Mouse (Mus musculus) hindbrain, embryonic 16.5 days (tissue): ENCODE results near the gene Srpr. TPM values are rescaled to one million over a fixed set of nuclear protein-coding genes. Genes with fewer than 3 reads are reported as not detected.

Source experiments
- ATAC-seq: fragments of 200-750 bp; cut with Nextera tagmentation; 2 replicates; pipeline ENCODE4 v1.8.0; 2017; ENCODE audit warnings: moderate TSS enrichment, moderate library complexity
- H3K27ac ChIP-seq: fragments of 300-500 bp; sonication (generic); 2 replicates; pipeline ENCODE4 v1.5.1; 2014; ENCODE audit warnings: low read depth, mild to moderate bottlenecking, control low read depth, low read length, moderate library complexity
- H3K27me3 ChIP-seq: fragments of 300-500 bp; sonication (generic); replicated peaks from 2 replicates; pipeline ENCODE4 v1.6.1; 2014; ENCODE audit warnings: low read length; ENCODE audit not compliant: control insufficient read depth, insufficient read depth
- H3K36me3 ChIP-seq: fragments of 300-500 bp; sonication (generic); 2 replicates; pipeline ENCODE4 v1.6.1; 2014; ENCODE audit warnings: mild to moderate bottlenecking, low read length, moderate library complexity, mixed read lengths; ENCODE audit not compliant: control insufficient read depth, insufficient read depth
- H3K4me1 ChIP-seq: fragments of 300-500 bp; sonication (generic); 2 replicates; pipeline ENCODE4 v1.6.1; 2014; ENCODE audit warnings: low read depth, low read length; ENCODE audit not compliant: control insufficient read depth, insufficient read depth
- H3K4me2 ChIP-seq: fragments of 300-500 bp; sonication (generic); 2 replicates; pipeline ENCODE4 v1.6.1; 2014; ENCODE audit warnings: mild to moderate bottlenecking, low read length, control low read depth, moderate library complexity
- H3K4me3 ChIP-seq: fragments of 300-500 bp; sonication (generic); 2 replicates; pipeline ENCODE4 v1.5.1; 2014; ENCODE audit warnings: mild to moderate bottlenecking, low read length, control low read depth, moderate library complexity
- H3K9ac ChIP-seq: fragments of 300-500 bp; sonication (generic); 2 replicates; pipeline ENCODE4 v1.6.1; 2014; ENCODE audit warnings: low read depth, mild to moderate bottlenecking, control low read depth, low read length, moderate library complexity
- H3K9me3 ChIP-seq: fragments of 300-500 bp; sonication (generic); 2 replicates; pipeline ENCODE4 v1.6.1; 2014; ENCODE audit warnings: mild to moderate bottlenecking, low read length, moderate library complexity; ENCODE audit not compliant: control insufficient read depth
- WGBS: fragments of 180-500 bp; shearing (Covaris S2); extraction: QIAGEN DNeasy Blood & Tissue Kit; methylation state at CpG from one replicate; pipeline ENCODE4 v1.1.7; 2014; 5-methylcytosine and 5-hydroxymethylcytosine counted together
- polyA plus RNA-seq: library from polyadenylated mRNA; unstranded; fragments of >200 nt; fragmentation: Nextera tagmentation; extraction: Ambion mirVana; gene quantifications from 2 replicates; pipeline ENCODE4 v1.2.1, GENCODE M21; 2015

Gene Srpr
- polyA plus RNA-seq, 1 experiment from 2014 or later: 63.4 TPM

DNA sequence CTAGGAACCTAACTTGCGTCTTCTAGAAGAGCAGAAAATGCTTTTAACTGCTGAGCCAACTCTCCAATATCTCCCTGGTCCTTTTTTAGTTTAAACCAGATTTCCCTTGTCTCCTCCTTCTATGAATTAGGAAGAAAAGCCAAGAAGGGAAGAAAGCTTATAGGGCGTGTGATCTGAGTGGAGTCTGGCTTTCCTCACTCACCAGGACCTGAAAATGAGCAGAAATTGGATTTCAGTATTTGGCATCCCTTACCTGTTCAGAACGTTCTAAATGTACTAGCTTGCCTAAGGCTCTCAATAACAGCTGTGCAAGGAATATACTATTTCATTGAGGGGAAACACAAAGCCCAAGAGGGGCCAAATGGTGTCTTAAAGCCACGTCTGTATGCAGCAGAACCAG is 84.4 kb downstream of the Srpr start:
- ATAC-seq: no peak
- H3K4me3 ChIP-seq: no peak overlapping the region
- H3K4me1 ChIP-seq: no peaks in the 10 kb centered on the region
- no peaks in the 10 kb centered on the region for H3K36me3 ChIP-seq
- H3K4me2 ChIP-seq: no peak overlapping the region
- no peak overlapping the region for H3K27ac ChIP-seq
- H3K27me3 ChIP-seq: peaks cover 23% of the 10 kb centered on the region
- H3K9ac ChIP-seq: no peak overlapping the region
- WGBS: 87% methylated on average over 4 of the region's 4 CpGs
- no peaks in the 10 kb centered on the region for H3K9me3 ChIP-seq

- Histone ChIP-seq H3K4me1 (no peaks in the 10 kb centered on the region), H3K27me3 (peaks cover 25% of the 10 kb centered on the region), H3K27ac (no peak overlapping the region), H3K4me2 (no peak overlapping the region), H3K9me3 (no peaks in the 10 kb centered on the region), H3K9ac (no peak overlapping the region), H3K4me3 (no peak overlapping the region), H3K36me3 (no peaks in the 10 kb centered on the region)
- 76% methylated on average over 3 of the region's 3 CpGs for WGBS
- ATAC-seq: no peak
These were observed 86.4 kb downstream of the Srpr start for GRCm38 (mm10) chr9:35286351-35286750.

DNA sequence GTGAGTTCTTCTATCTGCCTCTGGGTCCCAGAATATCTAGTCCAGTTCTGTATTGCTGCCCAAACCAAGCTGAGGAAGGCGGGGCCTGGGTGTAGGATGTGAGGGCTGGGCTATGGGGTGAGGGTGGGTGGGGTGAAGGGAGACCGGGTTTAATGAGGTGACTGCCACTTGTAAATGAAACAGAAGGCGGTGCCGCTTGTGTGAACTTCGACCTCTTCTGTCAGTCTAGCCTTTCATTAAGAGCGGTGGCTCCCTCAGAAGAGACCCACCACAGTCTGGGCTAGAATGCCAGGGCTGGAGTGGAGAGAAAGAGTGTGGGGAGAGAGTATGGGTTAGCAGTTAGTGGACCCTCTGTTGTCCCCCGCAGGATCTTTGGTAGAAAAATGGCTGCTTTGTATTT is 90.0 kb downstream of the Srpr start:
- H3K9me3 ChIP-seq: no peaks in the 10 kb centered on the region
- peaks cover 18% of the 10 kb centered on the region for H3K27me3 ChIP-seq
- no peak overlapping the region for H3K27ac ChIP-seq
- WGBS: 25% methylated on average over 7 of the region's 7 CpGs
- H3K9ac ChIP-seq: no peak overlapping the region
- H3K4me3 ChIP-seq: no peak overlapping the region
- no peak overlapping the region for H3K4me2 ChIP-seq
- ATAC-seq: no peak
- no peaks in the 10 kb centered on the region for H3K4me1 ChIP-seq
- no peaks in the 10 kb centered on the region for H3K36me3 ChIP-seq

DNA sequence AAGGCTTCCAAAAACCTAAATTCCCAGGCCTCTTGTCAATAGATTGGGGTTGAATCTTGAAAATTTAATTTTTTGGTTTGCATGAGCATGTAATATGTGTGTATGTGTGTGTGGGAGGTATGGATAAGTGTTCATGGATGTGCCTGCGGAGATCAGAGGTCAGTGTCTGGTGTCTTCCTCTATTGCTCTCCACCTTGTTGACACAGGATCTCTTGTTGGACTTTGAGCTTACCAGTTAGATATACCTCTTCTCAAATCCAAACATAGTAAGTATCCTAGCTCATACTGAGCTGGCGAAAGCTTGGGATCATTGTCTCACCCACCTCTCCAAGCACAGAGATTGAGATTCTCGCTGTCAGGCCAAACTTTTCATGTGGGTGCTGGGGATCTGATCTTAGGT is 90.4 kb downstream of the Srpr start:
- Histone ChIP-seq H3K27me3 (peaks cover 18% of the 10 kb centered on the region), H3K9ac (no peak overlapping the region), H3K4me2 (no peak overlapping the region), H3K4me3 (no peak overlapping the region), H3K9me3 (no peaks in the 10 kb centered on the region), H3K36me3 (no peaks in the 10 kb centered on the region), H3K4me1 (no peaks in the 10 kb centered on the region), H3K27ac (no peak overlapping the region)
- no peak for ATAC-seq
- 88% methylated on average over 3 of the region's 3 CpGs for WGBS

DNA sequence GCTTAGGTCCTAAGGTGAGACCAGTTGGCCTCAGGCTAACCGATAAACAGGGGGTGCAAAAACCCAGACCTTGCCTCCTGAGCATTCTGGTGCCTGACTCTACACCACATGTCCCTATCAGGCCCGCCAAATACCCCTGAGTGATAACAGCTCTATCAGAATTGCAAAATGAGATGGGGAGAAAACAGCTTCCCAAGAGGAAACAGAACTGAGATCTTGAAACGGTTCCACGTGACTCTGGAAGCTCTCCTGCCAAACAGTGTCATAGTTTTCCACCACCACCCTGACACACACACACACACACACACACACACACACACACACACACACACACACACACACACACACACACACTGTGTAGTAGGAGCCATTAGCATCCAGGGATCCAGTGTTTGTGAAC is 90.9 kb downstream of the Srpr start:
- no peaks in the 10 kb centered on the region for H3K36me3 ChIP-seq
- no peak for ATAC-seq
- H3K4me2 ChIP-seq: no peak overlapping the region
- H3K27me3 ChIP-seq: peaks cover 18% of the 10 kb centered on the region
- WGBS: 84% methylated on average over 4 of the region's 4 CpGs
- H3K4me3 ChIP-seq: no peak overlapping the region
- H3K9me3 ChIP-seq: no peaks in the 10 kb centered on the region
- no peak overlapping the region for H3K9ac ChIP-seq
- H3K27ac ChIP-seq: no peak overlapping the region
- no peaks in the 10 kb centered on the region for H3K4me1 ChIP-seq

DNA sequence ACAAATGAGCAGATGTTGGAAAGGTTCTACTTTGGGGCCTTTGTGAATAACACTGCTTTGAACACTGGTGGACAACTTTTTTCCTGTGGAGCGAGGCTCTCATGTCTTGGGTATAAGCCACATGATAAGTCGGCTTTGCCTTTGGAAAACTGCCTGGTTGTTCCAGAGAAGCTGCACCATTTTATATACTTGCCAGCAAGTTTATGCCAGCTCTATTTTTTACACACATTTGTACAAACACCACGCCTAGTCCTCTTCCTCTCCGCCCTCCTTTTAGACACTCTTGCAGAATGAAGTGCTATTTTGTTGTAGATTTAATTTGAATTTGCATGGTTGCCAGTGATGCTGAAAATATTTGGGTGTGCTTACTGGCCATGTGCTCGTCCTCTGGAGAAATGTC is 93.5 kb downstream of the Srpr start:
- 69% methylated on average over 5 of the region's 5 CpGs for WGBS
- Histone ChIP-seq H3K27me3 (peaks cover 9% of the 10 kb centered on the region), H3K36me3 (no peaks in the 10 kb centered on the region), H3K4me3 (no peak overlapping the region), H3K9ac (no peak overlapping the region), H3K27ac (no peak overlapping the region), H3K4me1 (no peaks in the 10 kb centered on the region), H3K4me2 (no peak overlapping the region), H3K9me3 (no peaks in the 10 kb centered on the region)
- no peak for ATAC-seq

Other genes starting within 250 kb of the Srpr start
- 15.1 and 16.1 TPM in 2 replicates for gene St3gal4, start 80.9 kb upstream of the Srpr start, polyA plus RNA-seq
- gene Dcps, start 24.1 kb upstream of the Srpr start, polyA plus RNA-seq: 73.5 and 74.4 TPM in 2 replicates
- gene Tirap, start 116 bp downstream of the Srpr start, polyA plus RNA-seq: 4.5 and 5.8 TPM in 2 replicates
- 48.0 and 51.4 TPM in 2 replicates for gene Foxred1, start 10.9 kb downstream of the Srpr start, polyA plus RNA-seq
- 46.6 and 48.5 TPM in 2 replicates for gene Fam118b, start 67.6 kb downstream of the Srpr start, polyA plus RNA-seq
- 17.6 and 20.0 TPM in 2 replicates for gene Rpusd4, start 67.7 kb downstream of the Srpr start, polyA plus RNA-seq
- gene Cdon, start 221.0 kb downstream of the Srpr start, polyA plus RNA-seq: 2.9 and 3.7 TPM in 2 replicates